Mouse (Mus musculus): ENCODE measurements at regions not wholly inside any gene's neighbourhood (a gene's known extent, or its start where the extent isn't known, plus 50 kb on each side); places are given as distances from the start of the nearest gene placed in this dataset.

DNA sequence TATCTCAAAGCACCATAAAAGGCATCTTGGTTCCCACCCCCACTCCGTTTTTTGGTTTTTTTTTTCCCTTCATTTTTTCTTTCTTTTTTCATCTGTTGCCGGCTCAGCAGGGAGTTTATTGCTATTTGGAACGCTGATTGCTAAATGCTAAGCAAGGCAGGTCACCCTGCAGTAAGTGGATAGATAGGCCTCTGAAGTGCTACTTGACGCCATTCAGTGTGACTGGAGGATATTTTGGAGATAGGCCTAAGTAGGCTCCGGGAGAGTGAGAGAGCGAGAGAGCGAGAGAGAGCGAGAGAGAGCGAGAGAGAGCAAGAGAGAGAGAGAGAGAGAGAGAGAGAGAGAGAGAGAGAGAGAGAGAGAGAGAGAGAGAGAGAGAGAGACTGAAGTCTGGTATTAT is 90.3 kb upstream of the Lsm14a start:
- TF ChIP-seq CTCF (IDR thresholded peaks at IDR 0.05; ENCODE audit: control insufficient read depth, insufficient read depth, low read length) (no peak), POLR2A (IDR thresholded peaks at IDR 0.05; ENCODE audit: borderline replicate concordance, control insufficient read depth, low read depth, low read length) (no peak)

All from bone marrow, adult 2 months (tissue).